Mouse (Mus musculus): ENCODE results near the gene Cacna2d1. TPM values are rescaled to one million over a fixed set of nuclear protein-coding genes. Genes with fewer than 3 reads are reported as not detected.

Cacna2d1 gene
- polyA plus RNA-seq, 1 experiment from 2014 or later, result 41.9 TPM

- 39% methylated on average over 2 of the region's 2 CpGs for WGBS
- Histone ChIP-seq H3K4me1 (replicated peaks) (peaks cover 13% of the 10 kb centered on the region; the same call in 1 of the 2 replicates), H3K36me3 (no peaks in the 10 kb centered on the region), H3K4me2 (replicated peaks) (no peak overlapping the region), H3K9me3 (no peaks in the 10 kb centered on the region), H3K27me3 (no peaks in the 10 kb centered on the region), H3K4me3 (replicated peaks) (no peak overlapping the region), H3K27ac (no peak overlapping the region), H3K9ac (replicated peaks) (no peak overlapping the region)
- ATAC-seq, result peak; percentile 70; the same call in 1 of the 2 replicates
Measured at GRCm38 (mm10) chr5:16243599-16243998, 309.1 kb downstream of the Cacna2d1 start.

GRCm38 (mm10) chr5:16252738-16253513 lies 318.4 kb downstream of the Cacna2d1 start:
- H3K27me3 ChIP-seq, result no peaks in the 10 kb centered on the region
- H3K9me3 ChIP-seq, result no peaks in the 10 kb centered on the region
- WGBS, result 71% methylated on average over 6 of the region's 6 CpGs
- ATAC-seq, result no peak
- no peak overlapping the region for H3K27ac ChIP-seq
- no peak overlapping the region for H3K9ac ChIP-seq (replicated peaks)
- 0 out of 2 replicates have a peak, but pooled peaks cover 5% of the 10 kb centered on the region for H3K36me3 ChIP-seq
- no peak overlapping the region for H3K4me3 ChIP-seq (replicated peaks)
- no peaks in the 10 kb centered on the region for H3K4me1 ChIP-seq (replicated peaks)
- no peak overlapping the region for H3K4me2 ChIP-seq (replicated peaks)

- H3K4me2 ChIP-seq (replicated peaks), result no peak overlapping the region
- 0 out of 2 replicates have a peak, but pooled peaks cover 5% of the 10 kb centered on the region for H3K36me3 ChIP-seq
- H3K9ac ChIP-seq (replicated peaks), result no peak overlapping the region
- H3K27me3 ChIP-seq, result no peaks in the 10 kb centered on the region
- no peaks in the 10 kb centered on the region for H3K4me1 ChIP-seq (replicated peaks)
- no peak for ATAC-seq
- WGBS, result 75% methylated on average over 1 of the region's 1 CpGs
- no peak overlapping the region for H3K4me3 ChIP-seq (replicated peaks)
- no peak overlapping the region for H3K27ac ChIP-seq
- no peaks in the 10 kb centered on the region for H3K9me3 ChIP-seq
Measured at GRCm38 (mm10) chr5:16253768-16254167, 319.3 kb downstream of the Cacna2d1 start.

- no peak overlapping the region for H3K4me2 ChIP-seq (replicated peaks)
- no peak overlapping the region for H3K9ac ChIP-seq (replicated peaks)
- no peaks in the 10 kb centered on the region for H3K9me3 ChIP-seq
- no peaks in the 10 kb centered on the region; the same call in 1 of the 2 replicates for H3K4me1 ChIP-seq (replicated peaks)
- WGBS, result 23% methylated on average over 6 of the region's 6 CpGs
- no peaks in the 10 kb centered on the region for H3K27me3 ChIP-seq
- H3K4me3 ChIP-seq (replicated peaks), result no peak overlapping the region
- peak overlapping the region; percentile 11; the same call in 1 of the 2 replicates for H3K27ac ChIP-seq
- peak; percentile 86 for ATAC-seq
- H3K36me3 ChIP-seq, result no peaks in the 10 kb centered on the region
Measured at GRCm38 (mm10) chr5:16265385-16265784, 330.9 kb downstream of the Cacna2d1 start.

GRCm38 (mm10) chr5:16277058-16277457 lies 342.6 kb downstream of the Cacna2d1 start:
- 65% methylated on average over 2 of the region's 2 CpGs for WGBS
- ATAC-seq, result no peak
- Histone ChIP-seq H3K4me3 (replicated peaks) (no peak overlapping the region), H3K4me1 (replicated peaks) (no peaks in the 10 kb centered on the region), H3K27ac (no peak overlapping the region), H3K9me3 (no peaks in the 10 kb centered on the region), H3K9ac (replicated peaks) (no peak overlapping the region), H3K4me2 (replicated peaks) (no peak overlapping the region), H3K27me3 (no peaks in the 10 kb centered on the region), H3K36me3 (peaks cover 5% of the 10 kb centered on the region)

- H3K36me3 ChIP-seq, result peaks cover 2% of the 10 kb centered on the region; the same call in 1 of the 2 replicates
- H3K27me3 ChIP-seq, result no peaks in the 10 kb centered on the region
- no peak overlapping the region for H3K4me3 ChIP-seq (replicated peaks)
- H3K9me3 ChIP-seq, result no peaks in the 10 kb centered on the region
- no peak overlapping the region for H3K4me2 ChIP-seq (replicated peaks)
- WGBS, result 90% methylated on average over 5 of the region's 5 CpGs
- H3K4me1 ChIP-seq (replicated peaks), result no peaks in the 10 kb centered on the region
- no peak for ATAC-seq
- H3K27ac ChIP-seq, result no peak overlapping the region
- H3K9ac ChIP-seq (replicated peaks), result no peak overlapping the region
Measured at GRCm38 (mm10) chr5:16281229-16281628, 346.7 kb downstream of the Cacna2d1 start.

- Histone ChIP-seq H3K27me3 (no peaks in the 10 kb centered on the region), H3K4me2 (replicated peaks) (no peak overlapping the region), H3K4me1 (replicated peaks) (no peaks in the 10 kb centered on the region), H3K4me3 (replicated peaks) (no peak overlapping the region), H3K36me3 (no peaks in the 10 kb centered on the region), H3K27ac (no peak overlapping the region), H3K9ac (replicated peaks) (no peak overlapping the region), H3K9me3 (no peaks in the 10 kb centered on the region)
- no peak for ATAC-seq
- WGBS, result 8% methylated on average over 1 of the region's 1 CpGs
Measured at GRCm38 (mm10) chr5:16293223-16293622, 358.7 kb downstream of the Cacna2d1 start.

GRCm38 (mm10) chr5:16293825-16294224 lies 359.3 kb downstream of the Cacna2d1 start:
- Histone ChIP-seq H3K4me1 (replicated peaks) (no peaks in the 10 kb centered on the region), H3K36me3 (no peaks in the 10 kb centered on the region), H3K4me3 (replicated peaks) (no peak overlapping the region), H3K9me3 (no peaks in the 10 kb centered on the region), H3K27ac (no peak overlapping the region), H3K27me3 (no peaks in the 10 kb centered on the region), H3K9ac (replicated peaks) (no peak overlapping the region), H3K4me2 (replicated peaks) (no peak overlapping the region)
- ATAC-seq, result no peak
- 63% methylated on average over 4 of the region's 4 CpGs for WGBS

- no peaks in the 10 kb centered on the region for H3K4me1 ChIP-seq (replicated peaks)
- no peaks in the 10 kb centered on the region for H3K9me3 ChIP-seq
- ATAC-seq, result no peak
- H3K27me3 ChIP-seq, result no peaks in the 10 kb centered on the region
- WGBS, result 61% methylated on average over 4 of the region's 4 CpGs
- no peak overlapping the region for H3K9ac ChIP-seq (replicated peaks)
- no peaks in the 10 kb centered on the region for H3K36me3 ChIP-seq
- H3K4me3 ChIP-seq (replicated peaks), result no peak overlapping the region
- H3K4me2 ChIP-seq (replicated peaks), result no peak overlapping the region
- H3K27ac ChIP-seq, result no peak overlapping the region
Measured at GRCm38 (mm10) chr5:16294708-16295107, 360.2 kb downstream of the Cacna2d1 start.

- no peak for ATAC-seq
- no peak overlapping the region for H3K4me3 ChIP-seq (replicated peaks)
- H3K27ac ChIP-seq, result no peak overlapping the region
- no peaks in the 10 kb centered on the region for H3K4me1 ChIP-seq (replicated peaks)
- 76% methylated on average over 4 of the region's 4 CpGs for WGBS
- no peaks in the 10 kb centered on the region for H3K27me3 ChIP-seq
- no peak overlapping the region for H3K4me2 ChIP-seq (replicated peaks)
- no peaks in the 10 kb centered on the region for H3K9me3 ChIP-seq
- H3K36me3 ChIP-seq, result no peaks in the 10 kb centered on the region
- H3K9ac ChIP-seq (replicated peaks), result no peak overlapping the region
Measured at GRCm38 (mm10) chr5:16297170-16297771, 362.8 kb downstream of the Cacna2d1 start.

GRCm38 (mm10) chr5:16299631-16300030 lies 365.1 kb downstream of the Cacna2d1 start:
- Histone ChIP-seq H3K9me3 (no peaks in the 10 kb centered on the region), H3K9ac (replicated peaks) (no peak overlapping the region), H3K27ac (no peak overlapping the region), H3K4me2 (replicated peaks) (no peak overlapping the region), H3K4me3 (replicated peaks) (no peak overlapping the region), H3K27me3 (no peaks in the 10 kb centered on the region), H3K36me3 (no peaks in the 10 kb centered on the region), H3K4me1 (replicated peaks) (no peaks in the 10 kb centered on the region)
- ATAC-seq, result no peak
- 87% methylated on average over 6 of the region's 6 CpGs for WGBS

GRCm38 (mm10) chr5:16309168-16310006 lies 374.9 kb downstream of the Cacna2d1 start:
- Histone ChIP-seq H3K9ac (replicated peaks) (no peak overlapping the region), H3K27ac (no peak overlapping the region), H3K4me2 (replicated peaks) (no peak overlapping the region), H3K4me3 (replicated peaks) (no peak overlapping the region), H3K27me3 (no peaks in the 10 kb centered on the region), H3K4me1 (replicated peaks) (no peaks in the 10 kb centered on the region), H3K36me3 (no peaks in the 10 kb centered on the region), H3K9me3 (no peaks in the 10 kb centered on the region)
- ATAC-seq, result peak; percentile 83
- 42% methylated on average over 7 of the region's 7 CpGs for WGBS
